Mouse (Mus musculus) natural killer cell, adult 2 months (primary cell): Measurements from ENCODE around the gene Isg20l2.

Experiments used
- DNase-seq, 2 experiments: peaks; one replicate each; pipeline ENCODE4 v3.0.0; 2022; ENCODE audit warnings: low spot score in 2 of 2

Gene Isg20l2

DNA sequence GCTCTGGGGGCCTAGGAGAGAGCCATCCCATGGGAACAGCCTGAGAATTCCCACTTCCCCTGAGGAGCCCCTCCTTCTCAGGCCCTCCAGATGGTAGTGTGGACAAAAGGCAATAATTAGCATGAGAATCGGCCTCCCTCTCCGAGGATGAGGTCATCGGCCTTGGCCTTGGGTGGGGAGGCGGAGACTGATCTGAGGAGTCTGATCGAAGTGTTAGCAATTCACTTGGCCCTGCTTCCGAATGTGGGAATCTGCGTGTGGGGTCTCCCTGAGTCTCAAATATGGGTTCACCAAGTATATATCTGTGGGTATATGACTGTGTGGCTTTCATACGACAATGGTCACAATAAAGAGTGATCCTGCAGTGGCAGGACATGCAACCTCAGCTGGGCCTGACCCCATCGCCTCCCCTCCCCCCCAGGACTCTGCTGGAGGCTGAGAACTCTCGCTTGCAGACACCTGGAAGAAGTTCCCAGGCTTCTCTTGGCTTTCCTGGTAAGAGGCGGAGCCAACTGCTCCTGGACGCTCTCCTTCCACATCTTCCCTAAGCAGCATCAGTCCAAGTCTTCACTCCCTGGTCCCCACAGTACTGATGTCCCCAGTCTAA, 44.4 kb downstream of the Isg20l2 start:
- no peak for DNase-seq

DNA sequence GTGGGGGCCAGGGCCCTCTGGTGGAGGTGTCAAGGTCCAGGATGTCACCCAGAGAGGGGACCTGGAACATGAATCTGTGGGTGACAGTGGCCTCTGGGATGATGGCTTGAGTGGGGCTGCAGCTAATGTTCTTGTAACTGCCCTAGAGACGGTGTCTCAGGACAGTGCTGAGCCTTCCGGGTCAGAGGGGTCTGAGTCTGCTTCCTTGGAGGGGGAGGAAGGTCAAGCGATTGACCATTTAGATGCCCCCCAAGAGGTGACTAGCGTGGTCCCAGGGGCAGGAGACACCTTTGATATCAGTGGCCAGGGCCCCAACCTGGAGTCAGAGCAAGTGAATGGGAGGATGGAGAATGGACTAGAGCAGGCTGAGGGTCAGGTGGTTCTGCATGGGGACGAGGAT, 49.4 kb downstream of the Isg20l2 start:
- no peak for DNase-seq

DNA sequence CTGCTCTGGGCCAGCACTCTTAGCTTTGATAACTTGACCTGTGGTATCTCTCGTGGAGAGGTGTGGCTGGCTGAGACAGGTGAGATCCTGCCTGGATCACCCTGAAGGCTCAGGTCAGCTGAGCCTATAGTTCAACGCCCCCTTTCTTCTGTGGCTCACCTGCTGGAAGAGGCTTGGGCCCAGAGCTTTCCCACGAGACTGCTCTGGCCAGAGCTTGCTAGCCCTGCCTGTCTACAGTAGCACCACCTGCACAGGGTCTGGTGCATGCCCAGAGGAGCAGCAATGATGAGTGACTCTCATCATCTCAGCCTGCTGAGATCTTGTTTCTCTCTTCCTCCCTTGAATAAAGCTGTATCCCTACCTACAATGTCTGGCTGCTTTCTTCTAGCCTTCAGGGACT, 50.0 kb downstream of the Isg20l2 start:
- no peak for DNase-seq

DNA sequence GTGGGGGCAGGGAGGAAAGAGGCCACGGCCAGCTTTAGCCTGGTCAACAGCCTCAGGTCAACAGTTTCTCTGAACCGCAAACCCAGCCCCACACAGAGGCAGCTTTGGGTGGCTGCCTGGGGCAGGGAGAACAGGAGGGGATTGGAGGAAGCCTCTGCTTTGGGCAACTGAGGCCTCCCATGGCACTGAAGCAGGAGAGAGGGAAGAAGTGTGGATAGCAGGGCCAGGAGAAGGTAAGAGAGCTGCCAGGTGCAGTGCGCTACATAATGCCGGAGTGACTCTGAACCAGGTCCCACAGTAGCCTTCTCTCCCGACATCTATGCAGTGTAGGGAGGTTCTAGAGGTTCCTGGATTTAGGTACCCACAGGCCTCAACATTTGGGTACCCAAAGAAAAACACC, 50.6 kb downstream of the Isg20l2 start:
- no peak for DNase-seq

DNA sequence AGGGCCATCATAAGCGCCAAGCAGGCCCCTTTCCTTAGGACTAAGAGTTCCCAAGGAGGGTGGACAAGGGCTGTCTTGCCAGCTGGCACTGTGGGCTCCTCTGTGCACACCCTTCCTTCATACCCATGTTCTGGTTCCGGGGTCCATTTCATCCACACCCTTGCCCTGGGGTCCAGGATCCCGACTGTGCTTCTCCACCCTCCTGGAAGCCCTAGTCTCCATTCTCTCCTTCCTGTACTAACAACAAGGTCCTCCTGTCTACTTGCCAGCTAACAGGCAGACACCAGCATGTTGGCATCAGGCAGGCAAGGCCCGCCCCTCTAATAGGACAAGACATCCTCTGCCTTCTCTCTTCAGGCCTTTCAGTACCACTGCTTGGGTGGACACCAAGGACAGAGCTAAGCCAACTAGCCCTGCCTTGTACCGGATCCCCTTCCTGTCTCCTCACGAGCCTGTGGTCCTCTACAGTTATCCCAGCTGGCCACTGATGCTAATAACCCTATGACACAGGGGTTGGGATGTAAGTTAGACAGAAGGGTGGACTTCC, 51.2 kb downstream of the Isg20l2 start:
- no peak for DNase-seq

DNA sequence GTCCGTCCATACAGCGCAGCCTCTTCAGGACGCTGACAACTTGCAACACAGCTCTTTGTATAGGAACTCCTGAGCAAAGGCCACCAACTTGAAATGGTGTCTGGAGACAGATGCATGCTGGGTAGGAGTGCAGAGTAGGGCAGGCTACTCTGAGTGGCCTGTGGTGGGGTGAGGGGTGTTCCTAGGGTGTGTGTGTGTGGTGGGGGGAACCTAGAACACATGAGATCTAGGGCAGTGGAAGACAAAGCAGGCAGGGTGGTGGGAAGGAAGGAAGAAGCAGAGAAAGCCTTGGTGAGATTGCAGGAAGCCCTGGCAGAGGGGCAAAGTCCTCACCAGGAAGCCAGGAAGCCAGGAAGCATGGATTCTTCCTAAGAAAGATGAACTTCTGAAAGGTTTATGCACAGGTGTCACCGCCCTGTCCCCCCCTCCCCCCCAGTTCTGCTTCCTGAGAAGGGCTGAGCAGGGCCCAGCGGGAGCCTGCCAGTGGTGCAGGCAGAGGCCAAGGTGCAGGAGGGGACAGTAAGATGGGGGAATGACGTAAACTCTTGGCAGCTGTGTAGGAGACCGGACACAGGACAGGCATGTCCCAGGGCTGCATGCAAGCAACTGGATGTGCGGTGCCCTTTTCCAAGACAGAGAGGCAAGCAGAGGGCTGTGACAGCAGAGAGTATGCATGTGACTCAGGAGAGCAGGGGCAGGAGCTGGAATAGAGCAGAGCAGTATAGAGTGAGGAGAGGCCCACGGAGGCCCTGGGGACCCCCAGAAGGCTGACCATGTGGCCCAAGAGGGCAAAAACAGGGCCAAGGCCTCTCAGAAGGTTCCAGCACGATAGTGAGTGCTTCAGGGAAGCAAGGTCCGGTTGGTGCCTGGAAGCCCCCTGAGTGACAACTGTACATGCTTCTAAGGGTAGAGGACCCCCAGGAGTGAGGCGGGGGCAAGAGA, 52.1 kb downstream of the Isg20l2 start:
- DNase-seq = no peak

DNA sequence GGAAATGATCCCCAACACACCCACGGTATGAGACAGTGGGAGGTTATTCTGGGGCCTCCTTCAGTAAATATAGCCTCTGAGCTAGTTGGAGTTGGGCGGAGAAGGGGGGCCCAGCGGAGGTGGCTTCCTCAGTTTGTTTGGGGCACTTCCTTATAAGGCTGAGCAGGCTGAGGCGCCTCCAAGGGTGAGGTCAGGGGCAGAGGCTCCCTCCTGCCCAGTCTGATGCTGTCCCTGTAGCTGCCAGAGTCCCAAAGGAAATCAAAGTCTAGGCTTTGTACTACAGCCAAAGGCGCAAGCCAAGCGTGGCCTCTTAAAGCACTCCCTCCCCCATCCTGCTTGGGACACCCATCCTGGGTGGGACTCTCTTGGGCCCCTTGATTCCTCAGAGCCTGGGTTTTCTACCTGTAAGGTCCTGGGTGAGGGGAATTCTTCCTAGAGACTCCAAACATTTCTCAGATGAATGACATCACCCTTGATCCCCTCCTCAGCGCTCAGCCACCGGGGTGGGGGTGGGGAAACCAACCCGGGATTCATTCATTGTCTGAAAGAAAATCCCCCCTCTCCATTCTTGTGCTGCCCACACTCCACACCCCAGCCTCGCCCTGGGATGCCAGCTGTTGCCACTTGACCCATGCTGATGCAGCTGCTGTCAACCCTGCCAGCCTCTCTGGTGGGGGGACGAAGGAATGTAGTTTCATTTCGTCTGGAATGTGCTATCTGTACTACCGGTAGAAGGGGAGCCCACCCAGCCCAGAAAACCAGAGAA, 52.9 kb downstream of the Isg20l2 start:
- no peak for DNase-seq

DNA sequence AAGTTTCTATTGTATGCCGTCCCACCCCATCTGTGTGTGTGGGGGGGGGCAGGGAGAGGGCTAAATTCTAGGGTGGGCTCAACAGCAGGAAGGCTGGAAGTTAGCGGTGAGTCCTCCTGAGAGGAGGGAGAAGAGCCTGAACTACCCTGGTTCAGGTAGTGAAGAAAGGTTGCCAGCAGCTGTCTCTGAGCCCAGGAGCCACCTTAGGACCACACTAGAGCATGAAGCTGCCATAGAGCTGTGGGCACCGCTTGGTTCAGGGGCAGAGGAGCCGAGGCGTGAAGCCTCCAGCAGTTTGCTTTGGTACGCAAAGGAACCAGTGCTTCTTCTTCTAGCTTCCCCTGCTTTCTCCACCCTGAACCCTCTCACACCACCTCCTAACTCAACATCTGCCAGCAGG, 53.5 kb downstream of the Isg20l2 start:
- no peak for DNase-seq

DNA sequence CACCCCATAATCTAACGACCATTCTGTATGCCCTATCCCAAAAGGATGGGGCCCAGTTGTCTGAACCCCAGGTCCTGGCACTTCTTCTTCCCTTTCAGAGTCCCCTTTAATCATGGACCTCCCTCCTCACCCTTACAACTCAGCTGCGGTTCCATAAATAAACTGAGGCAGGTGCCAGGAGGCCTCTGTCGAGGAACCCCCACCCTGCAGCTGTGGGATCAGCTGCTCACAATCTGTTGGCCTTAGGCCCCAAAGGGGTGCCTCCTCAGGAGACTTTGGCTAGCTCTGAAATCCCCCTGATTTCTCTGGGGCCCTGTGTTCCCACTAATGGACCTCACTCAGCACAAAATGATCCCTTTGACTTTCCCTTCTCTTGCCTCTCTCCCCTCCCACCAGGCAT, 54.0 kb downstream of the Isg20l2 start:
- no peak for DNase-seq

DNA sequence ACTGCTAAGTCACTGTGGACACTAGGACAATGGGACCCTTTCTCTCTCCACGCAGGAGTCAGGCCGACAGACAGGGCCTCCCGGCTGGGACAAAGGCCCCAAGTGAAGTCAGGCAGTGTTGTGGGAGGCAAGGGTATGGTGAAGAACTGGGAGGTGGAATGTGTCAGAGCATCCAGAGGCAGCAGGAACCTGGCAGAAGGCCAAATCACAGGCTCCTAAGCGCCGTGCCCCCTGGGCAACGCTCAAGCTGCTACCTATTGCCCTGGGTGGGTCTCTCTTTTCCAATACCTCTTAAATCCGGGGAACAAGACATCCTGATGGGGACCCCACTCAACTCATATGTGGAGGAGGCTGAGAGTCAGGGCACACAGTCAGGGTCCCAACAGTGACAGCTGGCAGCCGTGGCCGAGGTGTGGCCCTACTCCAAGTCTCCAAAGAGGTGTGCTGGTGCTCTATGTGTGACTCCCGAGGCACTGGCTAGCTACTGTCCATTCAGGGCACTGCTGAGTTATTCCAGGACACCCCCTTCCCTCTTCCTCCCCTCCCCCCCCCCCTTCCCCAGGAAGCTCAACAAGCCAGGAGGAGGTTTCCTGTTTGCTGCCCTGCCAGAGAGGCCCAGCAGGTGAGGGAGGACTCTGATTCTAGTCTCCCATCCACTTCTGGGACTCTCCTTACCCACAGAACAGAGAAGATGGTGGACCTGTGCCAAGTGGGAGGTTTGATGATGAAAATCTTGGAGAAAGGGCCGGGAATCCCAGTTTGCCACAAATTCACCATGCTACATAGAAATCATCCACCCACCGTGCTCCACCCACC, 55.6 kb downstream of the Isg20l2 start:
- DNase-seq = no peak

DNA sequence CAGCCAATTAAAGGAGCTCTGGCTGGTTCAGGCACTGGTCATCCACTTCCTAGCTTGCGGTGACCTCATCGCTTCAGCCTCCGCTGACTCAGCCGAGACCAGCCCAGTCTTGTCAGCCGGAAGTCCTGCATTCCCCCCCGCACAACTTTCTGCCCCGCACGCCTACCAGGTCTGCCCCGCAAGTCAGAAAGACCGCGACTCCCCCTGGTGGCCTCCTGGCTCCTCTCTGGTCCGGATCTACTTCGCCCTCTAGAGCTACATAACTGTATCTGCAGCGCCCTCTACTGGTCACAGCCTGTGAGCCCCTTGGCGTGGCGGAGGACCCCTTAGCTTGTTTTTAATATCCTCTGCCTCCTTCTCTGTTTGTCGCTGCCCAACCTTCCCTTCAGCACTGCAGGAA, 56.8 kb downstream of the Isg20l2 start:
- DNase-seq = peak; percentile 89 to 93

DNA sequence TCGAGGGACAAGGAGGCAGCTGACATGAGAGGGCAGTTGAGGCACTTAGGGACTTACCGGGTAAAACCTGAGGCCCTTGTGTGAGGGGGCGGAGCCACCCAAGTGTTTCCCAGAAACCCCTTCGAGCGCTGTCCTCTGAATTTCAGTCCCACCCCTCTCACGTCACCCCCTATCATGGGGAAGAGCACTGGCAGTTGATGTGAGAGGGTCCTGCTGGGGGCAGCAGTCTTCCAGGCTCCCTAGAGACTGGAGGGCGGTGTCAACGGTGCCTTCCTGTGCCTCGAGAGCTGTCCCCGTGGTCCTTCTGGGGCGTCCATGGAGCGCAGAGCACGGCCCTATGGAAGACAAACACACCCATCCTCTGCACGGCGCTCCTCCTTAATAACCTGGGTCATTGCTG, 57.5 kb downstream of the Isg20l2 start:
- no peak for DNase-seq

DNA sequence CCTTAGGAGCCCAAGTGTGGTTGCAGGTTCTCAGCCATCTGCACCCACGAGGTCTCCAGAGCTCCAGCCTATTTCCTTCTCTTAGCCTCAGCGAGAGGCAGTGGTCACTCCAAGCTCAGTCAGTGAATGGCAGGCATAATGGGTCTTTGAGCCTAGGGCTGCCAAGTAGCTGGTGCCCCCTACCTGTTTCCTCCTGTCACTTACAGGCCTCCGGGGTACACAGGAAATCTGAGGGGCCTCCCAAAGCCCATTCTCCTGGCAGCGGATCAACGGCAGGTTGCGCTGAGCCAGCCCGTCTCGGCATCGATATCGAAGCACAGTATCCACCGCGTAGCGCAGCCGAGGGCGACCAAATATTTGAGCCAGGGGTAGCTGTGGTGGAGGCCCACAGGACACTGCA, 58.0 kb downstream of the Isg20l2 start:
- DNase-seq = no peak

DNA sequence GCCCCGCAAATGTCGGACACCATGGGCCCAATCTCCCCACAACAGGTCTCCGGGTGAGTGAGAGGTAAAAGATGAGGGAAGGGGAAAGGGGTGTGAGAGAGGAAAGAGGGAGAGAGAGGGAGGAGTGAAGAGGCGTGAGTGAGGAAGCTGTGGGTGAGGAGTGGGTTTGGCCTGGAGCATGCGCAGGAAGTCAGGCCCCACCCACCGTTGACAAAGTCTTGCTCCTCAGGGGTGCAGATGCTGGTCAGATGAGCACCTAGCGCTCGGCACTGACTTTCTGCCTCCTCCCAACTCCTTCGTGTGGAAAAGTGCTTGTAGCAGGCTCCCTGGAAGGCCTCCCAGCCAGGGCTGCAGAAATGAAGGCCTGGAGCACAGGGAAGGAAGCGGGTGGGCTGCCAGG, 59.8 kb downstream of the Isg20l2 start:
- no peak for DNase-seq
